Mouse (Mus musculus) macrophage (primary cell): Measurements from ENCODE around the gene Ly6g5b. TPM values are rescaled to one million over a fixed set of nuclear protein-coding genes. Genes with fewer than 3 reads are reported as not detected.
A peak's percentile ranks its signal among the peaks of the same experiment; 100 is the strongest.

ENCODE experiments used
- H3K27ac ChIP-seq: fragments of 350-480 bp; formaldehyde crosslinking; 2 replicates; pipeline ENCODE4 v1.9.0; 2021
- H3K36me3 ChIP-seq: fragments of 350-480 bp; formaldehyde crosslinking; 2 replicates; pipeline ENCODE4 v1.9.0; 2021; ENCODE audit errors: inconsistent target
- H3K4me3 ChIP-seq: fragments of 350-480 bp; formaldehyde crosslinking; 2 replicates; pipeline ENCODE4 v1.9.0; 2021; ENCODE audit errors: inconsistent target
- H3K79me2 ChIP-seq: fragments of 350-480 bp; formaldehyde crosslinking; 2 replicates; pipeline ENCODE4 v1.9.0; 2021; ENCODE audit errors: inconsistent target
- WGBS: methylation state at CpG from one replicate; pipeline ENCODE4 v1.1.7; 2026; ENCODE audit warnings: inconsistent platforms; ENCODE audit not compliant: missing documents; 5-methylcytosine and 5-hydroxymethylcytosine counted together
- polyA plus RNA-seq: library from polyadenylated mRNA; stranded (reverse); fragments of 250-400 nt; gene quantifications from 3 replicates; pipeline ENCODE4 v1.2.4, GENCODE M21; 2018; ENCODE audit warnings: inconsistent platforms

Gene Ly6g5b
- polyA plus RNA-seq, 1 experiment from 2014 or later: not detected

GRCm38 (mm10) chr17:35153931-35154330 is 38.7 kb upstream of the Ly6g5b start:
- H3K27ac ChIP-seq: no peak overlapping the region
- H3K36me3 ChIP-seq: peaks cover 88% of the 10 kb centered on the region
- peaks cover 52% of the 10 kb centered on the region for H3K79me2 ChIP-seq
- 91% methylated on average over 4 of the region's 4 CpGs for WGBS
- no peak overlapping the region for H3K4me3 ChIP-seq

DNA sequence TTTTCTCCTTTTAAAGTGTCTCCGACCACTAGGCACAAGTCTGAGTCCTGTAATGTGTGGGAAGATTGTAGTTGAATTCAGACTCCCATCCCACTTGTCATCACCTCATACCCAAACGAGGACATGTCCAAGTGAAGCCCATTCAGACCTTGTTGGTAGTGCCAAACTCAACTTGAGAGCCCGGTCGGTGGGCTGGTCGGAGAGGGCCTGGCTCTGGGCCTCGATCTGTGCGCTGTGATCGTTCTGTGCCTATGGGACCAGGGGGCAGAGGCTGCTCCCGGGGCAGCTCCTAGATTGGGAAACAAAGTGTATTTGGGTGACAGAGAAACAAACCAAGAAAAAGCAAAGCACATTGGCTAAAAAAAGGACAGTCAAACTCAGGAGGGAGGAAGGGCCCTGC is 37.8 kb upstream of the Ly6g5b start:
- H3K4me3 ChIP-seq: no peak overlapping the region
- H3K36me3 ChIP-seq: peaks cover 88% of the 10 kb centered on the region
- 93% methylated on average over 9 of the region's 9 CpGs for WGBS
- peaks cover 44% of the 10 kb centered on the region for H3K79me2 ChIP-seq
- H3K27ac ChIP-seq: no peak overlapping the region

GRCm38 (mm10) chr17:35152121-35152520 is 36.9 kb upstream of the Ly6g5b start:
- Histone ChIP-seq H3K79me2 (peaks cover 34% of the 10 kb centered on the region), H3K36me3 (peaks cover 83% of the 10 kb centered on the region), H3K4me3 (no peak overlapping the region), H3K27ac (no peak overlapping the region)
- WGBS: 98% methylated on average over 4 of the region's 4 CpGs

DNA sequence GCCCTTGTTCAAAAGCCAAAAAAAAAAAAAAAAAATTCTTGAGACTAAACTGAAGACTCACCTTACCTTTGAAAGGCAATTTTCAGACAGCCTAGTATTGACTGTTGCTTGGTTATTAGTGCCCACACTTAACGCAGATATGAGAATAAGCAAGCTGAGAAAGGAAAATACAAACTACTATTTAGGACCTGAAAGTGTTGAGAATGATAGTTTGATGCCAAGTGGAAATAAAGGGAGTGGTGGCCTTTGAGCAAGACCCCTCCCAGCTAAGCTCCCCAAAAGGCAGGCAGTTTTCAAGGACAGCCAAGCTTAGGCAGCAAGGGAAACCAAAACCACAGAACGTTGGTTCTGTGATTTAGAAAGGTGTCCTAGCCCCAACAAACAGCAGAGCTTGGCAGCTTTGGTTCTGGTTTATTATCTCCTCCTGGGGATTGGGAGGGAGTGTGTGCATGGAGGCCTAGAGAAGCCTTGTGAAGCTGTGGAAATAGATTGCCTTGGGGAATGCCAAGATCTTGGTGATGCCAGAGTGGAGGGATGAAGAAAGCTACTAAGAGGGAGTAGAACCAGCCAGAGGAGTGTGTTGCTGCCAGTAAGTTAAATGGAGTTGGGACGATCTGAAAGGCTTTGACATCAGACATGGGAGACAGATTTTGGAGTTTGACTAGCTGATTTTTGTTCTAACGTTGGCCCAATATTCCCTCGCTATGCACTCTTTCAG is 32.9 kb upstream of the Ly6g5b start:
- Histone ChIP-seq H3K27ac (no peak overlapping the region), H3K79me2 (no peaks in the 10 kb centered on the region; the same call in 1 of the 2 replicates), H3K36me3 (peaks cover 81% of the 10 kb centered on the region), H3K4me3 (no peak overlapping the region)
- WGBS: 76% methylated on average over 5 of the region's 5 CpGs

DNA sequence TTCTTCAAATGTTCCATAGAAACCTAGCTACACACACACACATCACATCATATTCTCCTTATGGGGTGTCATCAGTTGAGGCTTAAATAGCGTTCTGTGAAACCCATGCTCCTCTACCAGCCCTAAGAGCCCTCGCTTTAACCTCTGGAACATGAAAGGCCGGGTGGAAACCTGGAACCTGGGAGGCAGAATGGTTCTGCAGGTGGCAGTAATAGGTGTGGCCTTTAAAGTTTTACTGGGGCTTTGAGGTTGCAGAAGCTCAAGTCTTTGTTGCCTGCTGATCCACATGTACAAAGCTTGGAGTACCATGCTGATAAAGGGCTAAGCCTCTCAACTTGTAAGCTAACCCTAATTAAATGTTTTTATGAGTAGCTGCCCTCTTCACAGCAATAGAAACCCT is 32.1 kb upstream of the Ly6g5b start:
- 89% methylated on average over 2 of the region's 3 CpGs for WGBS
- Histone ChIP-seq H3K27ac (no peak overlapping the region), H3K36me3 (peaks cover 81% of the 10 kb centered on the region), H3K79me2 (no peaks in the 10 kb centered on the region; the same call in 1 of the 2 replicates), H3K4me3 (no peak overlapping the region)

GRCm38 (mm10) chr17:35146139-35146538 is 30.9 kb upstream of the Ly6g5b start:
- 95% methylated on average over 5 of the region's 5 CpGs for WGBS
- H3K4me3 ChIP-seq: no peak overlapping the region
- H3K27ac ChIP-seq: no peak overlapping the region
- H3K36me3 ChIP-seq: peaks cover 88% of the 10 kb centered on the region
- peaks cover 5% of the 10 kb centered on the region; the same call in 1 of the 2 replicates for H3K79me2 ChIP-seq

GRCm38 (mm10) chr17:35141971-35142370 is 26.7 kb upstream of the Ly6g5b start:
- peaks cover 86% of the 10 kb centered on the region for H3K36me3 ChIP-seq
- no peak overlapping the region for H3K4me3 ChIP-seq
- WGBS: 94% methylated on average over 6 of the region's 6 CpGs
- H3K79me2 ChIP-seq: peaks cover 46% of the 10 kb centered on the region
- H3K27ac ChIP-seq: no peak overlapping the region

DNA sequence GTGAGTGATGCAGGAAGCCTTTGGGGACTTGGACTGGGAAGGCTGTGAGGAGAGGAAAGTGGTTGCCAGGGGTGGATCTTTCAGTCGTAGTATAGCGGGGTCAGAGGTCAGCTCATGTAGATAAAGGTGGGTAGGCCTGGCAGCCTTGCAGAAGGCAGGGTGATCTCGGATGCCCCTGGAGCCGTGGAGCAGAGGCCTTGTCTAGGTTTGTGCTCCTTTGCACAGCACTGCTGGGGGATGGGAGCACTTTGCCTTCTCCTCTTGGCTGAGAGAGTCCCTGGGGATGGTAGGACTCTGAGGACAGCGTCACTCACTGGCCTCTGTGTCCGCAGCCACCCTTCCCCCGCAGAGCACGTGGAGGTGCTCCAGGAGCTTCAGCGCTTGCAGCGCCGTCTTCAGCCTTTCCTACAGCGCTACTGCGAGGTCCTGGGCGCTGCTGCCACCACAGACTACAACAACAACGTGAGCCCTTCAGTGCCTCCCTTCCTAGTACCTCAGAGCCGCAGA is 25.3 kb upstream of the Ly6g5b start:
- Histone ChIP-seq H3K27ac (no peak overlapping the region), H3K36me3 (peaks cover 72% of the 10 kb centered on the region), H3K79me2 (peaks cover 60% of the 10 kb centered on the region), H3K4me3 (no peak overlapping the region)
- 96% methylated on average over 15 of the region's 16 CpGs for WGBS

GRCm38 (mm10) chr17:35139269-35139668 is 24.0 kb upstream of the Ly6g5b start:
- WGBS: 91% methylated on average over 3 of the region's 3 CpGs
- Histone ChIP-seq H3K79me2 (peaks cover 62% of the 10 kb centered on the region), H3K4me3 (no peak overlapping the region), H3K36me3 (peaks cover 60% of the 10 kb centered on the region), H3K27ac (no peak overlapping the region)

DNA sequence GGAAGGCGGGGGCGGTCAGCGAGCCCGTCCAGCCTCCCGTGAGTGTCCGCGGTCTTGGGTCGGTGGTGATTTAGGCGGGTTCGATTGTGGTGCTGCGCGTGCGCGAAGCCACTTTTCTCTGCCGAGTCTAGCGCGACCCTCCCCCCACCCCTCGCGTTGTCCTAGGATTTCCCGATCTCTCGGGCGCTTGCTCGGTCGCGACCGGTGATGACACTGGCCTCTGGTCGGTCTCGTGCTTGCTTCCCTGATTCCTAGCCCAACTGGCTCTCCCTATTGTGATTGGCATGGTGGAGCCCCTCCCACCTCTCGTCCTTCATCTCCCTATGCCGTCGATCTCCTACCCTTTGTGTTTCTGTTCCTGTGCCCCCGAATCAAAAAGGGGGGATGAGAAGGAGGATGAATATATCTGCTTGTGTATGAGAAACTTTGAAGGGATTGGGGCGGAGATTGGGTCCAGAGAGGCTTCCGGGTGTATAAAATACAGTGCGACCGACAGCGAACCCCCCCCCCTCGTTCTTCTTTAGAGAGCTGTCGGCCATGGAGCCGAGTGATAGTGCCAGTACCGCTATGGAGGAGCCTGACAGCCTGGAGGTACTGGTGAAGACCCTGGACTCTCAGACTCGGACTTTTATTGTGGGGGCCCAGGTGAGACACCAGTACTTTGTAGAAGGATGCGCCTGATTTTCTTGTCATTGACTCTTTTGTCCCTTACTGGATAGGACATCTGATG is 20.5 kb upstream of the Ly6g5b start:
- WGBS: under 1% methylated on average over 38 of the region's 43 CpGs

GRCm38 (mm10) chr17:35134801-35135590 is 19.8 kb upstream of the Ly6g5b start, which contains the start of gene Bag6:
Gene Bag6 (plus strand): TSS chr17:35135178.
- H3K79me2 ChIP-seq: peaks cover 48% of the 10 kb centered on the region
- peak within 1 kb of the TSS; percentile 88 for H3K4me3 ChIP-seq
- H3K27ac ChIP-seq: peak within 1 kb of the TSS; percentile 88
- H3K36me3 ChIP-seq: peaks cover 22% of the 10 kb centered on the region
- WGBS: under 1% methylated on average over 63 of the region's 66 CpGs

More for the DNA sequence above, 20.5 kb upstream of the Ly6g5b start:
- Histone ChIP-seq H3K4me3 (peak overlapping the region; percentile 88), H3K79me2 (peaks cover 53% of the 10 kb centered on the region), H3K27ac (peak overlapping the region; percentile 88), H3K36me3 (peaks cover 26% of the 10 kb centered on the region)

DNA sequence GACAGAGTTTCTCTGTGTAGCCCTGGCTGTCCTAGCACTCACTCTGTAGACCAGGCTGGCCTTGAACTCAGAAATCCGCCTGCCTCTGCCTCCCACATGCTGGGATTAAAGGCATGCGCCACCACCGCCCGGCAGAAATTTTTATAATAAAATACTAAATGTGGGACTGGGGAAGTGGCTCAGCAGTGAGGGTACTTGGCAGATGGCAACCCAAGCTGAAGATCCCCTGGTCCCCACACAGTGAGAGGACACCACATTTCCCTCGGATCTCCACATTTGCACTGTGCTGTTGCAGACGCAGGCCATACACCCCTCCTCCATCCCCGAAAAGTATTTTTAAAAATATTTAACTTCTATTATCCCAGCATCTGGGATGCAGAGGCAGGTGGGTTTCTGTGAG is 18.3 kb upstream of the Ly6g5b start:
- Histone ChIP-seq H3K79me2 (peaks cover 48% of the 10 kb centered on the region), H3K4me3 (no peak overlapping the region), H3K36me3 (peaks cover 13% of the 10 kb centered on the region; the same call in 1 of the 2 replicates), H3K27ac (no peak overlapping the region)
- WGBS: 82% methylated on average over 6 of the region's 7 CpGs

GRCm38 (mm10) chr17:35132174-35132560 is 16.9 kb upstream of the Ly6g5b start:
- WGBS: 93% methylated on average over 3 of the region's 3 CpGs
- H3K36me3 ChIP-seq: peaks cover 16% of the 10 kb centered on the region; the same call in 1 of the 2 replicates
- H3K27ac ChIP-seq: no peak overlapping the region
- H3K79me2 ChIP-seq: peaks cover 48% of the 10 kb centered on the region
- H3K4me3 ChIP-seq: no peak overlapping the region

DNA sequence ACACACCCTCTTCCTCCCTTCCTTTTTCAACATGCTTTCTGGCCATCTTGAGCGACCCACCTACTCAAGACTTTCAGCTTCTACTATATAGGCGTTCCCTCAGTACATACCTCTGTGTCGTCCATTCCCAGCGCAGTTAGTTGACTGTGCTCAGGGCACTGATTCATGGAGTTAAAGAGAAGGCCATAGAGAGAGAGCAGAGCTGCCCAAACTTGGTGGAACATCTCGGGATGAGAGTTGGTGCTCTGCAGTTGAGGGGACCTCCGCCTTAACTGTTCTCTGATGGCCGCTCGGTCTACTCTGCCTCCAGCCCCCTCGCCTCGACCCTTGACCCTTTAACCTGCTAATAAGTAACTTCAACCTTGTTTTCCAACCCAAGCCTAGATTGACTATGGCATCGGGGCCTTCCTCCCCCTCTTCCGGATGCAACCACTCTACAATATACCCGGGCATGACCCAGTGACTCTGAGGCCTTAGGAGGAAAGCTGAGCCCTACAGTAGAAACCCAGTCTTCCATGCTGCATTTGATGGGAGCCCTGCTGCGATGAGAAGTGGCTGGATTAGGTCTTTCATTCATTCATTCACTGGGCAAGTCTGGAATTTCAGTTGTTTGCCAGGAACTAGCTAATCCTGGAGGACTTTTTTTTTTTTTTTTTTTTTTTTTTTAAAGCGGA is 16.4 kb upstream of the Ly6g5b start, which contains the start of gene Apom:
Gene Apom (minus strand): TSS at position 551 of the 674 bp plus-strand sequence.
- Histone ChIP-seq H3K79me2 (peaks cover 47% of the 10 kb centered on the region), H3K36me3 (peaks cover 16% of the 10 kb centered on the region; the same call in 1 of the 2 replicates), H3K27ac (no peak within 1 kb of the TSS), H3K4me3 (no peak within 1 kb of the TSS)
- WGBS: 89% methylated on average over 15 of the region's 15 CpGs
